Mouse (Mus musculus): ENCODE results near the gene Cilp2. TPM values are rescaled to one million over a fixed set of nuclear protein-coding genes. Genes with fewer than 3 reads are reported as not detected.

Cilp2 gene
- total and polyA plus RNA-seq, 3 experiments: 0.03 to 0.04 TPM; not detected in 1

DNA sequence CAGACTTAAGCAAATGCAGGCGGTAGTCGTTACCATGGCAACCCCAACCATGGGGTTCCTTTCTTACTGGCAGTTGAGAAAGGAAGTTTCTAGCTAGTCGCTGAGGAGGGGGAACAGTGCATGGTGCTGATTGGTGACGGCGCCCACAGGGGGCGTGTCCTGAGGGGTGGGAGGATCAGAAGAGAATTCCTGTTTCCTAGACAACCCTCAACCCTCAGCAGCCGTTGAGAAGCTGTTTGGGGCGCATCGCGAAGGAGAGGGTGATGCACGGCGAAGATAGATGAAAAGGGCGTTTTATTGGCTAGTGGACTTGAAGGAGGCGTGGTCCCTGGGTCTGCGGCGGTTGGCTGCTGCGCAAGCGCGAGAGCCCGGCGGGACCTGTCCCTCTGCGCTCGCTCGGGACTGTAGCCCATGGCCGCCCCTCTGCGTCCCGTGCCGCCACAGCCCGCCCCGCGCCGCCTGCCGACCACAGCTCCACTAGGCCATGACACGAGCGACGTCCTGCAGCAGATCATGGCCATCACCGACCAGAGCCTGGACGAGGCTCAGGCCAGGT lies 55.1 kb downstream of the Cilp2 start, which contains the start of gene Pbx4:
Gene Pbx4 (plus strand): TSS at position 194 of the 556 bp plus-strand sequence.
- DNase-seq (ENCODE audit: low read depth, low spot score): peak; percentile 99
- H3K4me1 ChIP-seq (ENCODE audit: control insufficient read depth in 1 of 2, insufficient read depth in 2 of 2, low read length in 2 of 2): peaks cover 6 to 11% of the 10 kb centered on the region in 2 experiments; a peak in 3 of 4 replicates
- H3K79me2 ChIP-seq (ENCODE audit: control insufficient read depth, insufficient read depth, low read length, poor library complexity): 0 out of 2 replicates have a peak, but pooled peaks cover 1% of the 10 kb centered on the region
- peak within 1 kb of the TSS; percentile 52 for H3K9ac ChIP-seq (ENCODE audit: control insufficient read depth, low read depth, low read length, poor library complexity, severe bottlenecking)
- H3K27ac ChIP-seq (ENCODE audit: control insufficient read depth, low read depth, low read length): peak within 1 kb of the TSS; percentile 3; the same call in 1 of the 2 replicates
- H3K36me3 ChIP-seq (ENCODE audit: control insufficient read depth in 1 of 2, insufficient read depth in 2 of 2, low read length in 2 of 2): peaks cover 0 to 6% of the 10 kb centered on the region in 2 experiments; a peak in 2 of 4 replicates
- H3K9me3 ChIP-seq (replicated peaks; ENCODE audit: insufficient read depth, low read length): no peaks in the 10 kb centered on the region
- peak within 1 kb of the TSS; percentile 61 to 78 for H3K4me3 ChIP-seq (ENCODE audit: control insufficient read depth in 1 of 2, insufficient read depth in 1 of 2, low read depth in 2 of 2, low read length in 2 of 2)
- H3K27me3 ChIP-seq (ENCODE audit: control insufficient read depth in 1 of 2, insufficient read depth in 2 of 2, low read length in 2 of 2): no peaks in the 10 kb centered on the region
- TF ChIP-seq EP300 (IDR thresholded peaks at IDR 0.05; ENCODE audit: low read depth in 1 of 2, low read length in 2 of 2) (peak in 1 of 2 experiments; percentile 71; a peak in 2 of 4 replicates), POLR2AphosphoS5 (IDR thresholded peaks at IDR 0.05; ENCODE audit: borderline replicate concordance, low read depth, low read length) (no peak), KAT2A (conservative IDR thresholded peaks at IDR 0.05; ENCODE audit: low read depth, low read length) (no peak), ZKSCAN1 (IDR thresholded peaks at IDR 0.05; ENCODE audit: low read depth, low read length) (no peak), POLR2A (IDR thresholded peaks at IDR 0.05; ENCODE audit: control insufficient read depth in 1 of 2, insufficient read depth in 1 of 2, low read depth in 1 of 2, low read length in 2 of 2, poor library complexity in 1 of 2) (peak; percentile 49 to 63; a peak in 3 of 4 replicates), TBP (IDR thresholded peaks at IDR 0.05; ENCODE audit: low read depth, low read length) (no peak), POLR2AphosphoS2 (IDR thresholded peaks at IDR 0.05; ENCODE audit: low read length) (0 out of 2 replicates have a peak, but pooled peaks have one; percentile 48), CHD1 (IDR thresholded peaks at IDR 0.05; ENCODE audit: low read depth, low read length) (no peak), MXI1 (IDR thresholded peaks at IDR 0.05; ENCODE audit: low read depth, low read length) (peak; percentile 72; the same call in 1 of the 2 replicates), NRF1 (IDR thresholded peaks at IDR 0.05; ENCODE audit: insufficient read depth, low read depth, low read length, poor library complexity, severe bottlenecking) (peak; percentile 85), MAFK (IDR thresholded peaks at IDR 0.05; ENCODE audit: borderline replicate concordance, low read depth, low read length) (no peak), MYB (IDR thresholded peaks at IDR 0.05; ENCODE audit: low read depth, low read length) (peak; percentile 94), HCFC1 (IDR thresholded peaks at IDR 0.05; ENCODE audit: low read depth, low read length) (peak; percentile 68), GABPA (IDR thresholded peaks at IDR 0.05; ENCODE audit: low read depth, low read length) (no peak), JUND (IDR thresholded peaks at IDR 0.05; ENCODE audit: low read depth, low read length) (no peak), ZC3H11A (IDR thresholded peaks at IDR 0.05; ENCODE audit: low read depth, low read length) (no peak), SMC3 (IDR thresholded peaks at IDR 0.05; ENCODE audit: low read depth, low read length) (no peak), UBTF (IDR thresholded peaks at IDR 0.05; ENCODE audit: borderline replicate concordance, insufficient read depth, low read depth, low read length) (no peak), MAZ (IDR thresholded peaks at IDR 0.05; ENCODE audit: low read depth, low read length) (no peak), ZNF384 (IDR thresholded peaks at IDR 0.05; ENCODE audit: low read depth, low read length) (no peak), TAL1 (IDR thresholded peaks at IDR 0.05; ENCODE audit: low read length) (no peak), ZMIZ1 (IDR thresholded peaks at IDR 0.05; ENCODE audit: low read depth, low read length) (no peak), MEF2A (IDR thresholded peaks at IDR 0.05; ENCODE audit: extremely low read depth, insufficient replicate concordance, low read depth, low read length, poor library complexity, severe bottlenecking) (no peak), CTCF (IDR thresholded peaks at IDR 0.05 in 2 of 3, conservative IDR thresholded peaks at IDR 0.05 in 1 of 3; ENCODE audit: control insufficient read depth in 1 of 3, insufficient read depth in 1 of 3, low read depth in 2 of 3, low read length in 3 of 3, poor library complexity in 1 of 3, severe bottlenecking in 1 of 3) (no peak), SIN3A (IDR thresholded peaks at IDR 0.05; ENCODE audit: low read length) (peak; percentile 87), CHD2 (IDR thresholded peaks at IDR 0.05; ENCODE audit: low read length) (no peak), GATA1 (IDR thresholded peaks at IDR 0.05; ENCODE audit: low read depth, low read length) (peak; percentile 73), NELFE (IDR thresholded peaks at IDR 0.05; ENCODE audit: low read depth, low read length) (peak; percentile 76), MYC (IDR thresholded peaks at IDR 0.05; ENCODE audit: low read depth, low read length) (0 out of 2 replicates have a peak, but pooled peaks have one; percentile 19), RCOR1 (IDR thresholded peaks at IDR 0.05; ENCODE audit: low read depth, low read length) (peak; percentile 73), ETS1 (IDR thresholded peaks at IDR 0.05; ENCODE audit: low read depth, low read length) (no peak), BHLHE40 (IDR thresholded peaks at IDR 0.05; ENCODE audit: borderline replicate concordance, low read depth, low read length) (no peak), E2F4 (IDR thresholded peaks at IDR 0.05; ENCODE audit: borderline replicate concordance, low read depth, low read length) (no peak), ELF1 (IDR thresholded peaks at IDR 0.05; ENCODE audit: low read depth, low read length) (peak; percentile 62), MAX (IDR thresholded peaks at IDR 0.05; ENCODE audit: low read length) (no peak), RAD21 (IDR thresholded peaks at IDR 0.05; ENCODE audit: low read depth, low read length) (no peak), TCF12 (IDR thresholded peaks at IDR 0.05; ENCODE audit: low read depth, low read length) (no peak)

Data from MEL (cell line).